Mouse (Mus musculus) cerebellum, postnatal 10 days (tissue): ENCODE results near the gene Cpxm2.

ENCODE experiments used
- DNase-seq, 2 experiments: peaks; one replicate each; pipeline ENCODE4 v3.0.0; 2021; ENCODE audit warnings: mixed read lengths in 2 of 2

Cpxm2 gene

GRCm38 (mm10) chr7:132154368-132154961 lies at the start of gene Cpxm2:
Gene Cpxm2 (minus strand): TSS chr7:132154739.
- DNase-seq: peak; percentile 36 to 48

GRCm38 (mm10) chr7:132204073-132204612 lies 49.6 kb upstream of the Cpxm2 start:
- no peak for DNase-seq

- no peak for DNase-seq
These were observed 45.1 kb upstream of the Cpxm2 start for GRCm38 (mm10) chr7:132199686-132200085.

GRCm38 (mm10) chr7:132198806-132199205 lies 44.3 kb upstream of the Cpxm2 start:
- DNase-seq: no peak

GRCm38 (mm10) chr7:132197817-132198475 lies 43.4 kb upstream of the Cpxm2 start:
- DNase-seq: peak; percentile 77 to 80

- no peak for DNase-seq
These were observed 42.0 kb upstream of the Cpxm2 start for GRCm38 (mm10) chr7:132196581-132196980.

- peak; percentile 81 to 85 for DNase-seq
These were observed 39.1 kb upstream of the Cpxm2 start for GRCm38 (mm10) chr7:132193606-132194005.

- DNase-seq: no peak
These were observed 32.9 kb upstream of the Cpxm2 start for GRCm38 (mm10) chr7:132187456-132187855.

- DNase-seq: peak; percentile 76 to 81
These were observed 29.4 kb upstream of the Cpxm2 start for GRCm38 (mm10) chr7:132183892-132184404.

- no peak for DNase-seq
These were observed 27.2 kb upstream of the Cpxm2 start for GRCm38 (mm10) chr7:132181586-132182198.

- no peak for DNase-seq
These were observed 26.5 kb upstream of the Cpxm2 start for GRCm38 (mm10) chr7:132181042-132181441.

GRCm38 (mm10) chr7:132179049-132179448 lies 24.5 kb upstream of the Cpxm2 start:
- DNase-seq: no peak

GRCm38 (mm10) chr7:132174787-132175186 lies 20.2 kb upstream of the Cpxm2 start:
- no peak for DNase-seq

- no peak for DNase-seq
These were observed 19.8 kb upstream of the Cpxm2 start for GRCm38 (mm10) chr7:132174296-132174695.

GRCm38 (mm10) chr7:132172220-132172619 lies 17.7 kb upstream of the Cpxm2 start:
- DNase-seq: no peak

- DNase-seq: no peak
These were observed 17.2 kb upstream of the Cpxm2 start for GRCm38 (mm10) chr7:132171716-132172115.

GRCm38 (mm10) chr7:132169419-132170169 lies 15.1 kb upstream of the Cpxm2 start:
- no peak for DNase-seq

- peak; percentile 25 to 32 for DNase-seq
These were observed 12.7 kb upstream of the Cpxm2 start for GRCm38 (mm10) chr7:132167239-132167638.

GRCm38 (mm10) chr7:132162254-132162653 lies 7.7 kb upstream of the Cpxm2 start:
- DNase-seq: no peak

- DNase-seq: no peak
These were observed 3.9 kb upstream of the Cpxm2 start for GRCm38 (mm10) chr7:132158321-132159025.

- DNase-seq: peak; percentile 50 to 71
These were observed 803 bp downstream of the Cpxm2 start for GRCm38 (mm10) chr7:132153725-132154147.

- DNase-seq: no peak
These were observed 9.2 kb downstream of the Cpxm2 start for GRCm38 (mm10) chr7:132145227-132145800.
